Mouse (Mus musculus) left cerebral cortex, adult 2 months (tissue): ENCODE results near the gene Orm2. TPM values are rescaled to one million over a fixed set of nuclear protein-coding genes. Genes with fewer than 3 reads are reported as not detected.

Source experiments
- DNase-seq, 2 experiments: peaks; one replicate each; pipeline ENCODE4 v3.0.0; 2021 to 2022; ENCODE audit warnings: low spot score in 2 of 2, mixed read lengths in 1 of 2; ENCODE audit errors: extremely low spot score in 1 of 2
- H3K27ac ChIP-seq: fragments of 200-600 bp; 2 replicates; pipeline ENCODE4 v1.8.1; 2022
- H3K4me3 ChIP-seq: fragments of 200-600 bp; 2 replicates; pipeline ENCODE4 v1.8.1; 2022
- CTCF ChIP-seq: fragments of 200-600 bp; IDR thresholded peaks from 2 replicates; pipeline ENCODE4 v1.8.1; 2022; ENCODE audit warnings: antibody characterized with exemption, mild to moderate bottlenecking, moderate library complexity
- intact Hi-C: fragments of 180-260 bp; cut with DNase I; formaldehyde crosslinking; loops from one replicate; pipeline ENCODE4 v1.15.1; 2025
- total RNA-seq, 2 experiments: library from RNA; stranded (reverse); gene quantifications; 2 replicates each; pipeline ENCODE4 v1.2.3; 2021

The Orm2 gene
- total RNA-seq, 2 experiments from 2014 or later = not detected

DNA sequence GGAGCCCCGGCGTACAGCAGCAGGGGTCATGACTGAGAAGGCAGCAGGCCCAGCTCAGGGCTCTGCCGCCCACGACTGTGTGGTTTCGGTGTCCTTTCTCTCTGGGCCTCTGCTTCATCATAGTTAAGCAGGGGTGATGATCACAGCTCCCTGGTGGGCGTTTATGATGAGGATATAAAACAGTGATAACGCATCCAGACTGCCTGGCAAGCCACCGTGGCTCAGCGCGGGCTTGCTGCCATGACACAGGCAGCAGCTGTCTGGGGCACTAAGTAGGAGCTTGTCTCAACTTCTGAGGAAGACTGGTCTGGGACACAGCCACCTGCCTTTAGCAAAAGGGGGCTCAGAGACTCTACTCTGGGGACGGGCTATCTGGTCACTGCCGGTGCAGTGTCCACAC, 21.2 kb downstream of the Orm2 start:
- H3K4me3 ChIP-seq = no peak overlapping the region
- no peak overlapping the region for H3K27ac ChIP-seq
- DNase-seq = no peak
- no peak for TF ChIP-seq CTCF
- intact Hi-C loops = no loop called here

DNA sequence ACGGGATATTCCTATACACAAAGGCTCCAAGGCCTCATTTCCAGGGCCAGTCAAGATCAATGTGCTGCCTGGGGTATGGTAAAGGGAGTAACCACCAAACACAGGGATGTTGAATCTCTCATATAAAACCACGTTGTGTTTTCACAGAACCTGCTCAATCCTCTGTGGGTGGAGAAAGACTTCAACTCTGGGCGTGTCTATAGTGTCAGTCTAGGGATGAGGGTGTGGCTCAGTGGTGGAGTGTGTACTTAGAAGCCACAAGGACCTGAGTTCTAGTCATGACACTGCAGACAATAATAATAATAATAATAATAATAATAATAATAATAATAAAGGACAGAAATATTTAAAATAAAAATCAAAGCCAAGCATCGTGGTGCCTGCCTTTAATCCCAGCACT, 22.0 kb downstream of the Orm2 start:
- H3K27ac ChIP-seq = no peak overlapping the region
- no peak overlapping the region for H3K4me3 ChIP-seq
- intact Hi-C loops = no loop called here
- TF ChIP-seq CTCF = no peak
- no peak for DNase-seq

DNA sequence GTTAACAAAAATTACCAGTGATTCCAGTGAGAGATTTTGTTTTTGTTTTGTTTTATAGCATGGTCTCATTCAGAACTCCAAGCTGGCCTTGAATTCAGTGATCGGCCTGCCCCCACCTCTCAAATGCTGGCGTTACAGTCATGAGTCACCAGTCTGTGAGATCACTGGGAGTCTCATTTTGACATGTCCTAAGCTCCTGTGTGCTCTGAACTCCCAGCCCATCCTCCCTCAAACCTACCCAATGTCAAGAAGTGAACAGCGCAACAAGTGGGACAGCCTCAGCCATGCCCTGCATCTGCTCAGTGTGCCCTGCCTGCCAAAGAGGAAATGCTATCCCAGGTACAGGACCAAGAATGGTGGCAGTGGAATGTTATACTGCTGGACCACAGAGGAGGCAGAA, 23.0 kb downstream of the Orm2 start:
- no peak for DNase-seq
- no peak for TF ChIP-seq CTCF
- H3K4me3 ChIP-seq = no peak overlapping the region
- intact Hi-C loops = no loop called here
- no peak overlapping the region for H3K27ac ChIP-seq

DNA sequence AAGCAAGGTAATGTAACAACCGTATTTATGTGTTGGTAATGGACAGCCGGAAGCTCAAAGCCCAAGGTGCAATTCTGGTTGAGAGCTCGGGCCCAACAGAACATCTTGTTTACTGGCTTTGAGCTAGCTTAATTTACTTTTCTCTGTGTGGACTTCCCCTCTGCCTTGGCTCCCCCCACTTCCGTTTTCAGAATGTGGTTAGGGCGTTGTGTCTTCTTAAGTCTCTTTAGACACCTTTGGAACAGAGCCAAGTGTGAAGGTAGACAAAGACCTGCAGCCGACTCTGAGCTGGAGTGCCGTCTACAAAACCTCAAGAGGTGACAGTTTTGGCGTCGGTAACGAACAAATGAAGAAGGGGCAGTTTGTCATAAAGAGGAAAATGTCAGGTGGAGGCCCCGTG, 23.5 kb downstream of the Orm2 start:
- Histone ChIP-seq H3K27ac (no peak overlapping the region), H3K4me3 (no peak overlapping the region)
- intact Hi-C loops = no loop called here
- no peak for TF ChIP-seq CTCF
- no peak for DNase-seq

DNA sequence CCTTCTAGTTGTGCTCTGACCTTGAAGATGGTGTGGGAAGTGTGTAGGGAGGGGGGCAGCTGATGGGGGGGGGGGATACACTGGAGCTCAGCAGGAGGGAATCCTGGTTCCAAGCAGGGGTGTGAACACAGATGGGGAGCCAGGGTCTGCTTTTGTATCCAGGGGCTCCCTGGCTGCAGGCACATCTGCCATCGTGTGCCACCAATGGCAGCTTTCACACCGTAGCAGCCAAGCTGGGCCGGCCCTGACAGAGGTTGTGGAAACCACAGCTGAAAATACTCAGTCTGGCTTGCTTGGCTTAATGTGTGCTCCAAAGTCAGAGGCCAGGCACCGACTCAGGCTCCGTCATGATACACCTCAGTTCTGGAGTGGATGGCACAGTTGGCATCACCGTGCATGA, 25.8 kb downstream of the Orm2 start:
- intact Hi-C loops = no loop called here
- no peak overlapping the region for H3K4me3 ChIP-seq
- DNase-seq = no peak
- H3K27ac ChIP-seq = no peak overlapping the region
- no peak for TF ChIP-seq CTCF

DNA sequence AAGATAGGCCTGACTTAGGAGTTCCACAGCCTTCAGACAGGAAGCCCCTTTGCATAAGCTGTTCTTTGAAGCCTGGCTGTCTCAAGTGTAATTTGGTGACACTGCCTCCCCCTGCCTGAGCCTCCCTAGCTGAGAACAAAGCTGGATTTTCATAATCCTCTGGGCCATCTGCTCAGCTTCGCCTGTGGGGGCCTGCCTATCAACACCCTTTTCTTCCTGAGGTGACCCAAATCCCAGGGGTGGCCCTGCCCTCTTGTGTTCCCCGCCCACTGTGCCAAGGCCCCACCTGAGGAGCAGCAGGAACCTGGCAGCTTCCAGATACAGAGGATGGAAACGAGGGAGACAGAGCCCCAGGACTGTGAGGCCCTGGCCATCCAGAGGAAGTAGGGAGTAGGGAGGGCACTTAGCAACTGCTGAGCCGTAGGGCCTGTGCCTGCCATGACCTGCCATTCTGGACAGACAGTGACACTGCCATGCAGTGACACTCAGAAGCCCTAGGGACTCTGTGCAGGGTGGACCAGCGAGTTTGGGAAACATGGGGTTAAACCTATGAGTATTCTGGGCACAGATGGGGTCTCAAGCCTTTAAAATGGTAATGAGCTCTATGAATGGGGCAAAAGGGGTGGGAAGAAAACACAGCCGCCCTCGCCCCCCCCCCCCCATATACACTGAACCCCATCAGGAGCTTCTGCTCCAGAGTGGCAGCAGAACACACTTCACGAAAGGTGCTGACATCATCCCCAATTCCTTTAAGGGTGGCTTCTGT, 27.1 kb downstream of the Orm2 start:
- TF ChIP-seq CTCF = no peak
- DNase-seq = no peak
- H3K4me3 ChIP-seq = no peak overlapping the region
- no peak overlapping the region for H3K27ac ChIP-seq
- intact Hi-C loops = no loop called here

DNA sequence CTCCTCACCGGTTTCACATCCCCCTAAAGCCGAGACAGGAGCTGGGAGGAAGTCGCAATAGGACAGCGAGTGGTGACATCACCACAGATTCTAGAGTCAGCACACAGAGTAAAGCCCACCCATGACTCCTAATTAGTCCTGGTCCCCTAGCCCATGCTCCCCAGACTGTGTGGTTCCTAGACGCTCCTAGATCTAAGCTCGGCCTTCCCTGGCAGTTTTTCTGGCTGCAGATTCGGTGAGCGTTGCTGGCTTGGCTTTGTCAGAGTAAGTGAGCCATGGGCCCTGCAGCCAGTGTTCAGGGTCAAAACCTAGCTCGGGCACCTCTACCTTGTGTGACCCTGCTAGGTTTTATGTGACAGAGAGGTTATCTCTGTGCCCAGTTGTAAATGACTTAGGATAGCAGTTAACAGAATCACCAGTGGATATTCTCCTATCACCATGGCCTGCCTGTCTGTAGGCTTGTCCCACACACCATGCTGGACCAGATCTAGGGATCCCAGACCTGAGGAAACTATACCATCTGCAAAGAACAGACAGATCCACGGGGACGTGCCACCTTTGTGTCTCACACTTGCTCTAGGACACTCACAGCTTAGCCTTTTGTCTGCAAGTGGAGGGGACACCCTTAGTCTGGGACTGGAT, 27.8 kb downstream of the Orm2 start:
- intact Hi-C loops = no loop called here
- Histone ChIP-seq H3K27ac (no peak overlapping the region), H3K4me3 (no peak overlapping the region)
- DNase-seq = no peak
- TF ChIP-seq CTCF = no peak

DNA sequence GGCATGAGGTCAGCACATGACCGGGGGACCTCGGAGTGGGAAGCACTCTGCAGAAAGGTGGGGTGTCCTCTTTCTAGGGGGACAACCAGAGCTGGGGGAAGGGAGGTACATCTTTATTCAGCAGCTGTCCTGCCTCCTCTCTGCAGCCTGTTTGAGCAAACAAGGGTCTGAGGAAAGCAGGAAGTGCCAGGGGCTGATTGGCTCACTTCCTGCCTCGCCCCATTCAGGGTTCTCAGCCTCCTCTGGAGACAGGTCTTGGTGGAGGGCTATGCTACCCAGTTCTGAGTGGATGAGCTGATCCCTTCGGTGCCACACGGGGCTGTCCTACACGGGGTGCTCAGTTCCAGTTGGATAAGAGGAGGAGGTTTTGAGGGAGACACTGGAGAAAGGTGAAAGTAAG, 29.1 kb downstream of the Orm2 start:
- intact Hi-C loops = no loop called here
- H3K4me3 ChIP-seq = no peak overlapping the region
- H3K27ac ChIP-seq = no peak overlapping the region
- DNase-seq = no peak
- TF ChIP-seq CTCF = no peak

DNA sequence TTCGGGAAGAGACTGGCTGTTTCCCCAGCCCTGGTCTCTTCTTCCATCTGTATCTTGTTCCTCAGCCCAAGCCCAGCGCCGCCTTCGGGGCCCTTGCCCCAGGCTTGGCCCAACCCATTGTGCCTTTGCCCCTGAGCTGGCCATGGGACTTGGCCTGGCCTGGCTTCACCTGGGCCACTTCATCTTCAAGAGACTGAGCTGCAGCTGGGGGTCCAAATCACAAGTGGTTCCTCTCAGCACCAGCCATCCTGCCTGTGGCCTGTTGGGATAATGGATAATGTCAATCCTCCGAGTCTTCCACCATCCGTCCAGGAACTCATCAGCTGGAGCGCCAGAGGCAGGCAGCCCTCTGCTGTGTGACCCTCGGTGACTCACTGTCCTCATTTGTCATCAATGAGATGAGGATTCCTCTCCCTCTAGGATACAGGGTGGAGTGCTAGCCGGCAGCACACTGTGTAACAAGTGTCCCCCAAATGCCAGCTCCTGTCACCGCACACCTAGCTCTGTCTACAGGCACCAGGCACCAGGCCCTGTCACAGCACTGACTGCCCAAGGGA, 35.8 kb downstream of the Orm2 start:
- no peak for TF ChIP-seq CTCF
- H3K27ac ChIP-seq = no peak overlapping the region
- DNase-seq = no peak
- no peak overlapping the region for H3K4me3 ChIP-seq
- intact Hi-C loops = no loop called here

DNA sequence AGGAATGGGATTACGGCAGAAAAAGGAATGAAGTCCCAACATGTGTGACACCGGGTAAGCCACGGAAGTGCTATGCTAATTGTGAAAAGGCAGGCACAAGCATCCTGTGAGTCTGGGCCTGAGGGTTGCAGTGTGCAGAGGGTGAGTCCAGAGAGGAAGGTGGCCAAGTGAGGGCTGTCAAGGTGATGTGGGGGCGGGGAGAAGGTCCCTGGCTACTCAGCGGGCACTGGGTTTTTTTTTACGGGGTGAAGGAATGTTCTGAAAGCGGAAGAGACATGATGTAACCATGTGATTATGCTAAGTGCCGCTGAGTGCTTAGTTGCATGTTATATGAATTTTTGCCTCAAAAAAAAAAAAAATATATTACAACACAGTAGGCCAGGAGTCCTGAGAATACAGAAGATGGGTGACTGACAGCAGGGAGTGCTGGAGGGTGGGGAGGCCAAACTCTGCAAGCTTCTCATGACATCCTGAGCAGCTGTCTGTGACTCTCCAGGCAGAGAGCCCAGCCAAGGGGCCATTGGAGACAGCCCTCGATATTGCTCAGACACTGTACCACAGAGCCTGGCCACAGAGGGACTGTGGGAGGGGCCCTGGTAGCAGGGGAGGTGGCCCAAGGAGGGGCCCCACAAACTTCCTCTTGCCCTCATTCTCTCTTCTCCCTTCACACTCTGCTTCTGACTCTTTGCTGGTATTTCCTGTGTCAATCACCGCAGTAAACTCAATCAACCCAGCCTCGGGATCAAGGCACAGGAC, 36.8 kb downstream of the Orm2 start:
- Histone ChIP-seq H3K27ac (no peak overlapping the region), H3K4me3 (no peak overlapping the region)
- TF ChIP-seq CTCF = no peak
- intact Hi-C loops = no loop called here
- DNase-seq = no peak

DNA sequence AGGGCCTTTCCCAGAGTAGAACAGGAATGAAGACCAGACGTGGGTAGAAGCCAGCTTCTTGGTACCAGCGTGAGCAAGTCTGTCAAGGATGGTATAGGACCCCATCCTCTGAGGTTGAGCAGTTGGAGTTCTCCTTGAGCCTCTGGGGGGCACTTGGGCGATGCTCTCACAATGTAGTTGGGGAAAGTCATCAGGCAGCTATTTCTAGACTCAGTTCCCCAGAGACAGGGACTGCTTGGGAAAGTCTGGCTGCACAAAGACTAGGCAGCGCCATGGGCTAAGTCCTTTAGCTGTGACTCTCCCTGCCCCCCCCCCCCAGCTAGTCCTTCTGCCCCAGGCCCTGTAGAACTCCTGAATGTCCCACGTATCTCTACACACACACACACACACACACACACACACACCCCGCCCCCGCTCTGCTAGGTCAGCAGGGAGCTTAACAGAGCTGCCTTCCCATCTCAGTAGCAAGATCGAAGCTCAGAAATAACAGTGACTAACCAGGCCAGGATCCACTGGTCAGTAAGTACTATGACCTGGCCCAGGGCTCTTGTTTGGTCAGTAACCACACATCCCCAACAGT, 37.5 kb downstream of the Orm2 start:
- Histone ChIP-seq H3K4me3 (no peak overlapping the region), H3K27ac (no peak overlapping the region)
- intact Hi-C loops = no loop called here
- DNase-seq = no peak
- no peak for TF ChIP-seq CTCF
